Mouse (Mus musculus) kidney, embryonic 14.5 days (tissue): ENCODE data around the gene Lsm2. TPM values are rescaled to one million over a fixed set of nuclear protein-coding genes. Genes with fewer than 3 reads are reported as not detected.
"Not testable (repeated sequence)": the region's sequence is repeated elsewhere in the genome, so short reads cannot be mapped to it uniquely, and the experiment has no call there.

Experiments
- ATAC-seq: fragments of 200-750 bp; cut with Nextera tagmentation; 2 replicates; pipeline ENCODE4 v1.8.0; 2017; ENCODE audit warnings: moderate number of reproducible peaks, mild to moderate bottlenecking, moderate TSS enrichment, moderate library complexity; ENCODE audit not compliant: low FRiP score, low TSS enrichment
- H3K27ac ChIP-seq: fragments of 300-500 bp; sonication (generic); 2 replicates; pipeline ENCODE4 v1.5.1; 2014; ENCODE audit warnings: low read depth, mild to moderate bottlenecking, low read length, moderate library complexity, mixed read lengths
- H3K27me3 ChIP-seq: fragments of 300-500 bp; sonication (generic); 2 replicates; pipeline ENCODE4 v1.6.1; 2014; ENCODE audit warnings: mild to moderate bottlenecking, low read length; ENCODE audit not compliant: control insufficient read depth, insufficient read depth
- H3K36me3 ChIP-seq: fragments of 300-500 bp; sonication (generic); 2 replicates; pipeline ENCODE4 v1.6.1; 2014; ENCODE audit warnings: low read length, mixed read lengths; ENCODE audit not compliant: control insufficient read depth, insufficient read depth
- H3K4me1 ChIP-seq: fragments of 300-500 bp; sonication (generic); 2 replicates; pipeline ENCODE4 v1.6.1; 2014; ENCODE audit warnings: low read length, mixed read lengths; ENCODE audit not compliant: control insufficient read depth, insufficient read depth
- H3K4me2 ChIP-seq: fragments of 300-500 bp; sonication (generic); replicated peaks from 2 replicates; pipeline ENCODE4 v1.6.1; 2014; ENCODE audit warnings: low read depth, mild to moderate bottlenecking, low read length
- H3K4me3 ChIP-seq: fragments of 300-500 bp; sonication (generic); 2 replicates; pipeline ENCODE4 v1.5.1; 2014; ENCODE audit warnings: mild to moderate bottlenecking, low read length
- H3K9ac ChIP-seq: fragments of 300-500 bp; sonication (generic); 2 replicates; pipeline ENCODE4 v1.6.1; 2014; ENCODE audit warnings: low read depth, mild to moderate bottlenecking, low read length, moderate library complexity
- H3K9me3 ChIP-seq: fragments of 300-500 bp; sonication (generic); 2 replicates; pipeline ENCODE4 v1.6.1; 2016; ENCODE audit warnings: low read length; ENCODE audit not compliant: control insufficient read depth
- WGBS: fragments of 180-500 bp; shearing (Covaris S2); extraction: QIAGEN DNeasy Blood & Tissue Kit; methylation state at CpG from one replicate; pipeline ENCODE4 v1.1.7; 2014; 5-methylcytosine and 5-hydroxymethylcytosine counted together
- polyA plus RNA-seq: library from polyadenylated mRNA; unstranded; fragments of >200 nt; fragmentation: Nextera tagmentation; extraction: Ambion mirVana; gene quantifications from 2 replicates; pipeline ENCODE4 v1.2.1, GENCODE M21; 2014

Gene Lsm2
- polyA plus RNA-seq, 1 experiment from 2014 or later = 246 TPM

GRCm38 (mm10) chr17:35001452-35002152 is 19.9 kb downstream of the Lsm2 start:
- under 1% methylated on average over 35 of the region's 35 CpGs for WGBS
- Histone ChIP-seq H3K4me1 (peaks cover 28% of the 10 kb centered on the region), H3K4me2 (peak overlapping the region; percentile 97), H3K9me3 (no peaks in the 10 kb centered on the region), H3K27me3 (no peaks in the 10 kb centered on the region), H3K4me3 (peak overlapping the region; percentile 95), H3K9ac (peak overlapping the region; percentile 86), H3K36me3 (peaks cover 39% of the 10 kb centered on the region), H3K27ac (peak overlapping the region; percentile 98)
- peak; percentile 9 for ATAC-seq

- no peaks in the 10 kb centered on the region for H3K27me3 ChIP-seq
- ATAC-seq = no peak
- peak overlapping the region; percentile 86 for H3K9ac ChIP-seq
- peak overlapping the region; percentile 98 for H3K27ac ChIP-seq
- H3K9me3 ChIP-seq = no peaks in the 10 kb centered on the region
- H3K4me1 ChIP-seq = peaks cover 28% of the 10 kb centered on the region
- peak overlapping the region; percentile 95 for H3K4me3 ChIP-seq
- peak overlapping the region; percentile 97 for H3K4me2 ChIP-seq
- H3K36me3 ChIP-seq = peaks cover 45% of the 10 kb centered on the region
- WGBS = 5% methylated on average over 12 of the region's 12 CpGs
Measured at GRCm38 (mm10) chr17:35002153-35002865, 20.6 kb downstream of the Lsm2 start.

GRCm38 (mm10) chr17:35003022-35003838 is 21.6 kb downstream of the Lsm2 start:
- Histone ChIP-seq H3K9me3 (no peaks in the 10 kb centered on the region), H3K9ac (peak overlapping the region; percentile 86; the same call in 1 of the 2 replicates), H3K4me1 (peaks cover 28% of the 10 kb centered on the region), H3K36me3 (peaks cover 47% of the 10 kb centered on the region), H3K27ac (no peak overlapping the region), H3K4me3 (peak overlapping the region; percentile 95), H3K4me2 (peak overlapping the region; percentile 97), H3K27me3 (no peaks in the 10 kb centered on the region)
- no peak for ATAC-seq
- WGBS = 50% methylated on average over 9 of the region's 9 CpGs

GRCm38 (mm10) chr17:35004075-35004717 is 22.5 kb downstream of the Lsm2 start:
- H3K4me3 ChIP-seq = no peak overlapping the region
- H3K9me3 ChIP-seq = no peaks in the 10 kb centered on the region
- H3K27me3 ChIP-seq = no peaks in the 10 kb centered on the region
- peaks cover 49% of the 10 kb centered on the region for H3K36me3 ChIP-seq
- H3K4me1 ChIP-seq = peaks cover 24% of the 10 kb centered on the region
- WGBS = 94% methylated on average over 17 of the region's 17 CpGs
- H3K27ac ChIP-seq = no peak overlapping the region
- no peak overlapping the region for H3K4me2 ChIP-seq
- ATAC-seq = no peak
- H3K9ac ChIP-seq = no peak overlapping the region

GRCm38 (mm10) chr17:35005158-35005557 is 23.5 kb downstream of the Lsm2 start:
- H3K36me3 ChIP-seq = peaks cover 57% of the 10 kb centered on the region
- ATAC-seq = no peak
- WGBS = 97% methylated on average over 10 of the region's 10 CpGs
- H3K27ac ChIP-seq = no peak overlapping the region
- no peaks in the 10 kb centered on the region for H3K9me3 ChIP-seq
- H3K4me1 ChIP-seq = peaks cover 15% of the 10 kb centered on the region
- no peak overlapping the region for H3K4me2 ChIP-seq
- no peak overlapping the region for H3K9ac ChIP-seq
- H3K4me3 ChIP-seq = no peak overlapping the region
- H3K27me3 ChIP-seq = no peaks in the 10 kb centered on the region

GRCm38 (mm10) chr17:35005902-35006301 is 24.2 kb downstream of the Lsm2 start:
- ATAC-seq, H3K9ac ChIP-seq, H3K4me3 ChIP-seq, H3K27ac ChIP-seq, H3K27me3 ChIP-seq, H3K4me2 ChIP-seq, H3K9me3 ChIP-seq: not testable (repeated sequence)
- WGBS = 92% methylated on average over 4 of the region's 5 CpGs
- peaks cover 15% of the 10 kb centered on the region for H3K4me1 ChIP-seq
- H3K36me3 ChIP-seq = peaks cover 64% of the 10 kb centered on the region

- Histone ChIP-seq H3K9ac (no peak overlapping the region), H3K4me2 (no peak overlapping the region), H3K9me3 (no peaks in the 10 kb centered on the region), H3K4me3 (no peak overlapping the region), H3K27me3 (no peaks in the 10 kb centered on the region), H3K27ac (no peak overlapping the region), H3K36me3 (peaks cover 80% of the 10 kb centered on the region), H3K4me1 (peaks cover 11% of the 10 kb centered on the region)
- 97% methylated on average over 7 of the region's 7 CpGs for WGBS
- no peak for ATAC-seq
Measured at GRCm38 (mm10) chr17:35007387-35007991, 25.8 kb downstream of the Lsm2 start.

GRCm38 (mm10) chr17:35009586-35009985 is 27.9 kb downstream of the Lsm2 start:
- Histone ChIP-seq H3K27ac (no peak overlapping the region), H3K4me1 (no peaks in the 10 kb centered on the region), H3K9ac (no peak overlapping the region), H3K4me3 (no peak overlapping the region), H3K27me3 (no peaks in the 10 kb centered on the region), H3K4me2 (no peak overlapping the region), H3K9me3 (no peaks in the 10 kb centered on the region), H3K36me3 (peaks cover 94% of the 10 kb centered on the region)
- WGBS = 85% methylated on average over 7 of the region's 7 CpGs
- ATAC-seq = no peak
